Mouse (Mus musculus): ENCODE data around the gene Rasl12.

Rasl12 gene

GRCm38 (mm10) chr9:65398279-65398678 lies at the start of gene Rasl12:
Gene Rasl12, plus strand, starts transcription at chr9:65398506.
- peak; percentile 62 for DNase-seq (ENCODE audit: low read depth, low spot score)

DNA sequence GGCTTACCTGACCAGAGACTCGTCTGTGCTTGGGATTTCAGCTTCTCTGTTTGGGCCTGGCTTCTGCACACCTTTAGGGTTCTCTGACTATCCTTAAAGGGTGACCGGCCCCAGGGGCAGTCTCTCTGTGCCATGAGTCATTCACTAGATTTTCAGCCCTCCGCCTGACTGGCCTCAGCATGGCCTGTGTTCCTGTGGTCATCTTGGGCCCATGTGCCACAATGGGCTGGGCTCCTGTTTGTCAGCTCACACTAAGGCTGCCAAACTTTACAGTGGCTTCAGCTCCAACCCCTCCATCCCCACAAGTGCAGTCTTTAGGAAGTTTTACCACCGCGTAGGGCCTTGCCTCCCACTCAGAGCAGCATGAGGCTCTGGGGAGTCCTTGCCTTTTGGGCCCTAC lies 45.1 kb upstream of the Rasl12 start:
- DNase-seq (ENCODE audit: low read depth, low spot score): no peak

- no peak for DNase-seq (ENCODE audit: low read depth, low spot score)
These were observed 41.7 kb upstream of the Rasl12 start for GRCm38 (mm10) chr9:65356561-65356960.

GRCm38 (mm10) chr9:65356971-65357370 lies 41.3 kb upstream of the Rasl12 start:
- no peak for DNase-seq (ENCODE audit: low read depth, low spot score)

GRCm38 (mm10) chr9:65358956-65359480 lies 39.3 kb upstream of the Rasl12 start:
- no peak for DNase-seq (ENCODE audit: low read depth, low spot score)

DNA sequence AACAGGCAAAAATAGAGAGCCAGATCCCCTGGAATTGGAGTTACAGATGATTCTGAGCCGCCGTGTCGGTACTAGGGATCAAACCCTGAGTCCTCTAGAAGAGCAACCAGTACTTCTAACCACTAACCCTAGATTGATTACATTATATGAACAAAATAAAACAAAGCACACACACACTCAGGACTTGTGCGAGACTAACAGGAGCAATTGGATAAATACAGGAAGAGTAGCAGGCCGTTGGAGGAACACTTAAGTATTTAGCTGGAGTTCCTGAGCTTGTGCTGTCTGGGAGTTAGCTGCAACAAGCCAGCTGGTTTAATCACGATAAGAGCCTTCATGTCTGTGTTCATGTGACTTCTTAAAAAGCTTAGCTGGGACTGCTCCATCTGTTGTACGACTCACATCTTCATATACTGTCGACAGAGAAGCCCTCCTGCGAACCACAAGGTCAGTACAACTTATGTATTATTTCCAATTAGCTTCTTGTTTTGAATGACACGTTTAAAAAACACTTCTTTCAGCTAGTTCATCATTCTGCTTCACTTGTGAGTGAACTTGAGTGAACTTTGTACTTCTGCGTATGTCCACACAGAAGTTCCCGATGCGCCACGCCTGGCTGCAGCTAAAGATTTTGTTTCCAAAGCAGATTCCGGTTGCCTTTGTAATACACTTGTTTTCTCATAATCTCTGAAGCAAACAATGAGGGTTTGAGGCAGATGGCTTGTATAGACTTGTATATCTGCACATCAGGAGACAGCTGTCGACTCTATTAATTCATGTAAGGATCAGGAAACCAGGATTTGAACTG lies 37.5 kb upstream of the Rasl12 start, which contains the start of gene Ubap1l:
Gene Ubap1l (plus strand): TSS at position 401 of the 808 bp plus-strand sequence.
- DNase-seq (ENCODE audit: low read depth, low spot score): no peak

GRCm38 (mm10) chr9:65363684-65364083 lies 34.6 kb upstream of the Rasl12 start:
- no peak for DNase-seq (ENCODE audit: low read depth, low spot score)

DNA sequence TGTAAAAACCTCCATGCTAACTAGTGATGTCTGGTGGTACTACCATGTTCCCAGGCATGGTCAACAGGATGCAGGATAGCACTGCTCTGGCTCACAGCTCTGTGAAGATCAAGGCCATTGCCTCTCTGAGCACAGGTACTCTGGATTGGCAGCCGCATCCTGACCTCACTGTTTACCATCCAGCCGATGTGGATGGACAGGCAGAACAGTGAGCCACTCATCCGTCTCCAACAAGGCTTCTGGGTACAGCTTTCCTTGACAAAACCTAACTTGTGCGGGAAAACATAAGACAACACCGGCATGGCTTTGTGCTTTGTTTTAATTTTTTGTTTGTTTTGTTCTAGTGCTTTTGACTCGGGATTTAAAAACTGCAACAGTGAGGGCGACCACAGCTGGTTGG lies 32.6 kb upstream of the Rasl12 start:
- DNase-seq (ENCODE audit: low read depth, low spot score): no peak

DNA sequence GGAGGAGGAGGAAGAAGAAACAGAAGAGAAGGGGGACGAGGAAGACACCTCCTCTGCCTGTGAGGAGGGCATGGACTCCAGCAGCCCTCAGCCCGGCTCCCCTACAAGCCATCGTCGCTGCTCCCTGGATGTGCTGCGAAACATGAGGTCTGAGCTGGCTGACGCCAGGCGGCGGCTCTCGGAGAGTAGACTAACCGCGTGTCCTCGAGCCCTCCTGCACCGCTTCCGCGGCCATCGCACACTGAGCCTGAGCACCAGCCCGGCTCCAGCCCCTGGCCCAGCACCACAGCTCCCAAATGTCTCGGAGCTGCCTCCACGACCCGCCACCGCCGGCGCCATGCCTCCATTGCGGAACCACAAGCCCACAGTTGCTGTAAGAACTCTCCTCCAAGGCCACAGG lies 26.6 kb upstream of the Rasl12 start:
- DNase-seq (ENCODE audit: low read depth, low spot score): no peak

DNA sequence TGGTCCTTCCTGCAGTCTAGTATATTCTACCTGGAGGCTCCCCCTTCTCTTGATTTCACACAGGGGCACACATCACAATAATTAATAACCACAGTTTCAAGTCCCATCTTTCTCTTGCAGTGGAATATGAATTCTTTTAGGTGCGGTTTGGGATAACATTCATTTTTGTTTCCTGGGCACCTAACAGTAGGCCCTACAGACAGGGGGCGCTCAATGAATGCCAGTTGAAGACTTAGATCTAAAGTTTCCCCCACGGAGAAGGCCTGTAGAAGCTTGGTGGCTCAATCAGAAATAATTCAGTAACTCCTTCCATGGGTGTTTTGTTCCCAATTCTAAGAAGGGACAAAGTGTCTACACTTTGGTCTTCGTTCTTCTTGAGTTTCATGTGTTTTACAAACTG lies 25.9 kb upstream of the Rasl12 start:
- DNase-seq (ENCODE audit: low read depth, low spot score): no peak

DNA sequence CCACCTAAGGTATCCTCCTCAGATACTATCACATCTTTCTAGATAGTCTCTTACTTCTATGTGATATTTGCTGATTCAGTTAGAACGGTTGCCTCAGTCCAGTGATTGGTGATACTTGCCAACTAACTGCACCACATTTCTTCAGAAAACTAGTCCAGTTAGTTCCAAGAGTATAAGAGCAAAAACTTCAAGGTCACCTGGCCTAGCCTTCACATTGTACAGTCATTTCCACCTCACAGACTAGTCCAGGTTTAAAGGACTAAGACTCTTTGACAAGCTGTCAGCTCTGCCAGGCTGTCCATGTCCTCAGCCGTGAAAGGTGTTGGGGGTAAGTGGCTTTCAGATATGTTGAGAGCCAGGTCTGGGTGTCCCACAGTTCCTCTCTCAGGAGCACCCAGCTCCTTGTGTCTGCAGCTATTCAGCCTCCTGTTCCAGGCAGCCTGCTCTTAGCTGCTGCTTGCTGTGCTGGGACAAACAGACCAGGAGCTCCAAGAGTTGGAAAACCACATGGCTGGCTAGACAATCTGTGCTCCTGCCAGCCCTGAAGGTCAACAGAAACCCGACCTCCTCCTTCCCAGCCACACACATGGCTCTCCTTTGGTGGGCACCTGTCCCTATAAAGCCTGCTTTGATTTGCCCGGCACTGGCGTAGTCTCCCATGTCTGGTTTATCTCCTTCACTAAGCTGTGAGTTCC lies 23.7 kb upstream of the Rasl12 start:
- no peak for DNase-seq (ENCODE audit: low read depth, low spot score)

DNA sequence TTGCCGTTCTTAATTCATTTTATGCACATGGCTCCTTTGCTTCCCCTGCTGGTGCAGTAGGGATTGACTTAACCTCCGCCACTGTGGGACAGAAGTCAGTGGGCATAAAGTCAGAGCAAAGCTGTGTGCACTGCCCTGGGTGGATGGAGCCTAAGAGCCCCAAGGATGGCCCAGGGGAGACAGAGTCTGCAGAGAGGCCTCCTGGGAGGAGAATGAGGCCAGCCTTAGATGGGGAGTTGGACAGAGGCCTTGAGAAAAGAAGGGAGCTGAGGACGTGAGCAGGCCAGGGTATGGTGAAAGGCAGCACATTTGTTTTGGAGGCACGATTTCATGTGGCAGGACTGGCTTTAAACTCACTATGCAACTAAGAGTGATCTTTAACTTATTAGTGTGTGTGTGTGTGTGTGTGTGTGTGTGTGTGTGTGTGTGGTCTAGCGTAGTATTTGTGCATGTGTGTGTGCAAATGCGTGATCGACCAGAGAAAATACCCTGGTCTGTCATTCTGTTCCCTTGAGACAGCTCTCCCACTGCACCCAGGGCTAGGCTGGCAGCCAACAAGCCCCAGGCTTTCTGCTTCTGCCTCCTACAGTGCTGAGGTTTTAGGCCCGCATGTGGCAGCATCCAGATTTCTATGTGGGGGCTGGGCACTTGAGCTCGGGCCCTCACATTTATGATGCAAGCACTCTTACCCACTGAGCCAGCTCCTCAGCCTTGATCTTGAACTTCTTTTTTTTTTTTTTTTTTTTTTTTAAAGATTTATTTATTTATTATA lies 23.0 kb upstream of the Rasl12 start:
- no peak for DNase-seq (ENCODE audit: low read depth, low spot score)

GRCm38 (mm10) chr9:65381017-65381590 lies 17.2 kb upstream of the Rasl12 start:
- DNase-seq (ENCODE audit: low read depth, low spot score): no peak

DNA sequence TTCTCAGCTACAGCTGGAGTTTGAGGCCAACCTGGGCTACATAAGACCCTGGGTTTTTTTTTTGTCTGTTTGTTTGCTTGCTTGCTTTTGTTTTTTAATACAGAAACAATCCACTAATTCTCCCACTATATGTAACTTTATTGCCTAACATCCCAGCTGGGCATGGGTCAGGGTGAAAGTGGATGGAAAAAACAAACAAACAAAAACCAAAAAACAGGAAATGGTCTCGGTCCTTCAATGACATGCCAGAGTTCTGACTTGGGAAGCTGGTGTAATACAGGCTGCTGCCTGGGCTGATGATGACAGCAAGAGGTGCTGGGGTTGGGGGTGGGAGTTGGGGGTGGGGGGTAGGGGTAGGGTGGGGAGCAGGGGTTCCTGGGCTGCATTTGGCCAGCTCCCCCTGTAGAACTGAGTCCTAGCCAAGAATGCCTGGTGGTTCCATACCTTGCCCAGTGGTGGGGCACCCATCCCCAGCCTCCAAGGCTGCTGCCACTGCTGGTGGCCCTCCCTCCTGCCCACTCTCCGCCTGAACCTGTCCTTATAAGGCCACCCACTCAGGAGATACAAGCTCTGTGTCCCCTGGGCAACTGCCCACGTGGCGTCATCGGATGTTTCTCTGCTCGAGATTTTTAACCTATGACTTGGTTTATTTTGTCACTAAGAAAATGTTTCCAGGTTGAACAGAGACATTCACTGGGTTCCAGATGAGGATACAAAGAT lies 16.1 kb upstream of the Rasl12 start:
- no peak for DNase-seq (ENCODE audit: low read depth, low spot score)

DNA sequence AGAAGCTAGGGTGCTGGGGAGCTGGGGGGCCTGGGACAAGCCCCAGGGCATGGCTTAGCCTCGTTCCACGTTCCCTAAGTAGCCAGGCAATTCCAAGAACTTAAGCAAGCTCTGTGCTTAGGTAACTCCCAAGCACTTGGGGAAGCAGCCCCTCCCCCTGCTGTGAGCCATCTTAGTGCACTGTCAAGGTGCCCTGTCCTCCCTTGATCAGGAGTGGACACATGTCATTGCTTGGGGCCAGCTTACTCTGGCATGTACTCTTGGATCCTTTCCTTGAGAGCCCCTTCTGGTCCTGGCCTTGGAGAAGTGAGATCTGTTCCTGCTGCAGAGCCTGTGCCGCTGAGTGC lies 15.6 kb upstream of the Rasl12 start:
- no peak for DNase-seq (ENCODE audit: low read depth, low spot score)

DNA sequence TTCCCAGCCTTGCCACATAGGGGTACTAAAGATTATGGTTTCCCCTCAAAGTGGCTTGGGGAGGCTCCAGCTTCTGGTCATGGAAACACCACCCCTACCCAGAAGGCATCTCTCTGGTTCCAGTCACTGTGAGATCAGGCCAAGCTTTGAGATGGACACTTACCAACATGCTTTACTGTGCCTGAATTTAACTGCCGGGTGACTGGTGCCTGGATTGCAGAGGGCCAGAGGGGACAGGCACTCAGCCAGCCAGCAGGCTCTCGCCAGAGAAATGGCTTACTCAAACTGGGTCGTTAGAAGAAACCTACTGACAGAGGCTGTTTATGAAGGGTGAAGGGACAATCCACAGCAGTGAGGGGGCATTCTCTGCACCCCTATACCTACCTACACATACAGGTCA lies 14.0 kb upstream of the Rasl12 start:
- DNase-seq (ENCODE audit: low read depth, low spot score): no peak

DNA sequence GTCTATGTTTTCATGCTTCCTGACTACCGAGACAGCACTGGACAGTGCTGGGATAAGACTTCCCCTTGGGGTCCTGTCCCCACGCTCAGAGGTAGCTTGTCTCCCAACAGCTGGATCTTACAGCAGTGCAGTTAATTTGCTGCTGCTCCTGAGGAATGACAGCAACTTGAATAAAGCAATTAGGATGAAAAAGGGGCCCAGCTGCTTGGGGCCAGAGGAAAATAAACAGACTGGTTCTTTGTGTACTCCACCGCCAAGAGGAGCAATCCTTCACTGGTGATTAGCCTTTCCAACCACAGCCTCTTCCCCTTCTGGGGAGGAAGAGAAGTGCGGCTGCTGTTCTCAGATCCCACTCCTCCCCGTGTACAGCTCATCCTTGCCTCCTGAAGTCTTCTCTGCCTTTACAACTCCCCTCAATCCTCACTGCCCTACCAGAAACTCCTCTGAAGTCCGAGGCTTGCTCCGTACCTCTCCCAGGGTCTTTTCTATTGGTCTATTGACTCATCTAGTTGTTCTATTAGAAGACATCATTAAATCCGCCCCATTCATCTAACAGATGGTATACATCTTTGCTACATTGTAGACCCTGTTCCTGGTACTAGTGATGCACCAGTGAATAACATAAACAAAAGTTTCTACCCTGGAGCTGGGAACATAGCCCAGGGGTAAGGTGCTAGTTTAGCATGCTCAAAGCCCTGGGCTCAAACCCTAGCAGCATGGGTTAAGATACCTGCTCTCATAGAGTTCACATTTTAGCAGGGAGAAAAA lies 11.7 kb upstream of the Rasl12 start:
- no peak for DNase-seq (ENCODE audit: low read depth, low spot score)

DNA sequence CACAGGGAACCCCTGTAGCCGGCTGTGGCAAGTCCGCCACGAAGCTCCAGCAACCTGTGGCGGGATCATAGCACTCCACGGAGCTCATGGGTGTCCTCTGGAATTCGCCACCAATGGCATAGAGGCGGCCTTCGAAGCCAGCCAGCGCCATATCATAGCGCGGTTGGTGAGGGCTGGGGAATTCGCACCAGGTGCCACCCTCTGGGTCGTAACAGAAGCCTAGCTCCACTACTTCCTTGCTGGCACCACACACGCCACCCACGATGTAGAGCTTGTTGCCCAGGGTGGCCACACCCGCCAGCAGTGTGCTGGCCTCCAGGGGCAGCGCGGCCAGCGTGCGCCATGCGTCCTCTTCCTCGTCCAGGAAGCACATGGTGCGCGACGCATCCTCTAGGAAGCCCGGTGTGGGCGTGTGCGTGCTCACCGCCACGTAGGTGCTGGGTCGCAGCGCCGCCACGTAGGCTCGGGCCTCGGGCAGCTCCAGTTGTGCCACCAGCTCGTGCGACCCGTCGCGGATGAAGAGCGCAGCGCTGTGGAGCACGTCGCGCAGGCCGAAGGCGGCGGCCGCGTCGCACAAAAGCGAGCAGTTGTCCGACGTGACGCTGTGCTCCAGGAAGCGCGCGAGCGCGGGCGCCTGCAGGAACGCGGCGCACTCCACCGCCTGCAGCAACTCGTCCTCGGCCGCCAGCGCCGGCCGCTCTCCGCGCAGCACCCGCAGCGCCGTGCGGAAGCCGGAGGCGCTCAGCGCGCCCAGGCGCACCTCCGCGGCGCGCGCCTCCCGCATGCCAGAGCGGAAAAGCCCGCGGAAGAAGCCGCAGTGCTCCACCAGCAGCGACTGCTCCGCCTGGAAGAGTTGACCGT lies 7.3 kb upstream of the Rasl12 start:
- DNase-seq (ENCODE audit: low read depth, low spot score): peak; percentile 16

GRCm38 (mm10) chr9:65391613-65391964 lies 6.7 kb upstream of the Rasl12 start, which contains the start of gene Kbtbd13:
Gene Kbtbd13, minus strand, starts transcription at chr9:65391652.
- DNase-seq (ENCODE audit: low read depth, low spot score): no peak
